Mouse (Mus musculus): ENCODE data around the gene Prdm2. TPM values are rescaled to one million over a fixed set of nuclear protein-coding genes. Genes with fewer than 3 reads are reported as not detected.

Gene Prdm2
- polyA plus RNA-seq, 1 experiment from 2014 or later: 7.6 TPM

Small RNAs within 50 kb of the gene (microRNA-seq; reads per million reads assigned to microRNA genes)
- gene Mir7021: 2.2 reads per million, percentile 5 among the genes with 10 or more reads in this experiment

Other genes starting within 250 kb of the Prdm2 start
- 23.5 and 24.1 TPM in 2 replicates for gene Pdpn, start 86.6 kb upstream of the Prdm2 start, polyA plus RNA-seq (2015; fragmentation: Nextera tagmentation; extraction: Ambion mirVana)
- 0.14 and 0.41 TPM in 2 replicates for gene Lrrc38, start 136.8 kb upstream of the Prdm2 start, polyA plus RNA-seq (2015; fragmentation: Nextera tagmentation; extraction: Ambion mirVana)
- not detected in 2 replicates for gene Pramel1, start 181.4 kb upstream of the Prdm2 start, polyA plus RNA-seq (2015; fragmentation: Nextera tagmentation; extraction: Ambion mirVana)
- 11.6 and 13.4 TPM in 2 replicates for gene Pramef8, start 199.4 kb upstream of the Prdm2 start, polyA plus RNA-seq (2015; fragmentation: Nextera tagmentation; extraction: Ambion mirVana)
- not detected in 2 replicates for gene Oog4, start 237.3 kb upstream of the Prdm2 start, polyA plus RNA-seq (2015; fragmentation: Nextera tagmentation; extraction: Ambion mirVana)